Mouse (Mus musculus) hindbrain, embryonic 10.5 days (tissue): ENCODE measurements around the gene Tifa. TPM values are rescaled to one million over a fixed set of nuclear protein-coding genes. Genes with fewer than 3 reads are reported as not detected.

Experiments used
- DNase-seq: peaks from one replicate; pipeline ENCODE4 v3.0.0-alpha.2; 2017; ENCODE audit warnings: low spot score
- H3K27ac ChIP-seq: fragments of 300-500 bp; sonication (generic); 2 replicates; pipeline ENCODE4 v1.5.1; 2016; ENCODE audit warnings: mild to moderate bottlenecking, moderate library complexity
- H3K27me3 ChIP-seq: fragments of 300-500 bp; sonication (generic); 2 replicates; pipeline ENCODE4 v1.6.1; 2016; ENCODE audit warnings: mild to moderate bottlenecking; ENCODE audit not compliant: poor library complexity, insufficient read depth, severe bottlenecking
- H3K36me3 ChIP-seq: fragments of 300-500 bp; sonication (generic); 2 replicates; pipeline ENCODE4 v1.6.1; 2016; ENCODE audit warnings: mild to moderate bottlenecking, moderate library complexity
- H3K4me1 ChIP-seq: fragments of 300-500 bp; sonication (generic); replicated peaks from 2 replicates; pipeline ENCODE4 v1.6.1; 2016; ENCODE audit warnings: mild to moderate bottlenecking
- H3K4me3 ChIP-seq: fragments of 300-500 bp; sonication (generic); 2 replicates; pipeline ENCODE4 v1.5.1; 2016; ENCODE audit warnings: mild to moderate bottlenecking, moderate library complexity
- H3K9me3 ChIP-seq: fragments of 300-500 bp; sonication (generic); 2 replicates; pipeline ENCODE4 v1.6.1; 2016; ENCODE audit warnings: mild to moderate bottlenecking, moderate library complexity
- WGBS: fragments of 180-500 bp; shearing (Covaris S2); methylation state at CpG from one replicate; pipeline ENCODE4 v1.1.7; 2016; 5-methylcytosine and 5-hydroxymethylcytosine counted together
- polyA plus RNA-seq: library from polyadenylated mRNA; unstranded; fragments of >200 nt; fragmentation: Nextera tagmentation; extraction: Ambion mirVana; gene quantifications from 2 replicates; pipeline ENCODE4 v1.2.1, GENCODE M21; 2016

Tifa gene
- polyA plus RNA-seq, 1 experiment from 2014 or later, result 2.0 TPM

GRCm38 (mm10) chr3:127818694-127819663 is 29.4 kb downstream of the Tifa start:
- Histone ChIP-seq H3K4me3 (no peak overlapping the region), H3K9me3 (no peaks in the 10 kb centered on the region), H3K27me3 (no peaks in the 10 kb centered on the region), H3K4me1 (0 out of 2 replicates have a peak, but pooled peaks cover 4% of the 10 kb centered on the region), H3K36me3 (peaks cover 58% of the 10 kb centered on the region), H3K27ac (0 out of 2 replicates have a peak overlapping the region, but pooled peaks have one; percentile 12)
- DNase-seq, result no peak
- 85% methylated on average over 11 of the region's 11 CpGs for WGBS

- H3K27ac ChIP-seq, result no peak overlapping the region
- no peaks in the 10 kb centered on the region for H3K9me3 ChIP-seq
- WGBS, result 88% methylated on average over 1 of the region's 1 CpGs
- DNase-seq, result no peak
- H3K27me3 ChIP-seq, result no peaks in the 10 kb centered on the region
- no peak overlapping the region for H3K4me3 ChIP-seq
- H3K4me1 ChIP-seq, result 0 out of 2 replicates have a peak, but pooled peaks cover 4% of the 10 kb centered on the region
- H3K36me3 ChIP-seq, result peaks cover 53% of the 10 kb centered on the region
These were observed 30.8 kb downstream of the Tifa start for GRCm38 (mm10) chr3:127820400-127820799.

DNA sequence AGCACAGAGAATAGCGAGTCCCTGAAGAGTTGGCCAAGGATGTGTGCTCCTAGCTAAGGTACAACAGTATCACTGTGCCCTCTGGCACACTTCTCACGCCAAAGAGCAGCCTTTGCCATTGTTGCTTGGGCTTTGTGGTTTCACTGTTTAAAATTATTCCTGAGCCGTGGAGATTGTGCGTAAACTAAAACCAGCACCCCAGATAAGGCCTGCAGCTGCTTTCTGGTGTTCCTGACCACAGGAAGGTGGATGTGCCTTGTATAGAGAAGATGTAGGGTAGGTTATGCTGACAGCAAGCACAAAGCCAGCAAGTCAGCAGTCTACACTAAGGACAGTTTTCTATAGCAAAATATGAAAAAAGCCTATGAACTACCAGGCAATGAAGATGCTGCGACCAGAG is 31.6 kb downstream of the Tifa start:
- DNase-seq, result no peak
- H3K27ac ChIP-seq, result no peak overlapping the region
- H3K9me3 ChIP-seq, result no peaks in the 10 kb centered on the region
- WGBS, result 90% methylated on average over 5 of the region's 5 CpGs
- no peaks in the 10 kb centered on the region for H3K27me3 ChIP-seq
- peaks cover 50% of the 10 kb centered on the region for H3K36me3 ChIP-seq
- no peak overlapping the region for H3K4me3 ChIP-seq
- H3K4me1 ChIP-seq, result 0 out of 2 replicates have a peak, but pooled peaks cover 4% of the 10 kb centered on the region

DNA sequence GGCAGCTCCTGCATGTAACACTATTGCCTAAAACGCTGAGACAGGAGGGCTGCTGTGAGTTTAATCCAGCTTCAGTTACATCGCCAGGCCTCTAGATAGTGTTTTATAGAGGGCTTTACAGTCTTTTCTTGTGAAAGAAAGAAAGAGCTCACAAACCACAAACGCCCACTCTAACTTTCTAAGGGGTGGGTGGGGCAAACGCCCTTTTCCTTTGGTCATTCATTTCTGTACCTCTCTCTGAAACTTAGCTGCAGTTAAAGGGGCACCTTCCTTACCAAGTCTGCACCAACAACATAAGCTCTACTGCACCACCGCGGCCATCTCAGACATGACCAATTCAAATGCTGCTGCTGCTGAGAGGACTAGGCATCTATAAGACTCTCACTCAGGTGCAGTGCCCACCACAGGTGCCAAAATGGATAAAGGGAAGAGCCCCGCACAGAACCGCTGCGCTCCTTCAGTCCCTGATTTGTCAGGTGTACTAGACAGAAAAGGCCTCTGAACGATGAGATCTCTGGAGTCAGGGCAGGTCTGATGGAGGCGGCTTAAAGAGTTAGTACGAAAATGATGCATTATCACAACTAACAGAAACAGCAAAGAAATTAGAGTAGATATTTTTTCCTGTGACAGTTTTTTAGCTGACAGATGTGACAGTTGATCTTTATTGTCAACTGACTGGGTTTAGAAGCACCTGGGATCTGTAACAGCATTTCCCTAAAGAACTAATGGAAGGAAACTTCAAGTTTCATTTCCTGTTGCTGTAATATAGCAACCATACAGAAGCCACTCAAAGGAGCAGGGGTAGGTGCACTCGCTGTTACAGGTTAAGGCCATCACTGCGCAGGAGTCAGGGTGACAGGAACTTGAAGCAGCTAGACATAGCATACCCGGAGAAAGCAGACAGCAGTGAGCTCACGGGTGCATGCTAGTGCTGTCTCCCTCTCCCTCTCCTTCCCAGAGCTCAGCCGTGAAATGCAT is 34.6 kb downstream of the Tifa start:
- peaks cover 11% of the 10 kb centered on the region for H3K4me1 ChIP-seq
- WGBS, result 85% methylated on average over 17 of the region's 17 CpGs
- no peak overlapping the region for H3K4me3 ChIP-seq
- peaks cover 27% of the 10 kb centered on the region for H3K36me3 ChIP-seq
- no peak overlapping the region for H3K27ac ChIP-seq
- no peaks in the 10 kb centered on the region for H3K9me3 ChIP-seq
- H3K27me3 ChIP-seq, result no peaks in the 10 kb centered on the region
- DNase-seq, result no peak

- peaks cover 11% of the 10 kb centered on the region for H3K4me1 ChIP-seq
- no peaks in the 10 kb centered on the region for H3K9me3 ChIP-seq
- no peaks in the 10 kb centered on the region for H3K27me3 ChIP-seq
- 0 out of 2 replicates have a peak overlapping the region, but pooled peaks have one; percentile 53 for H3K27ac ChIP-seq
- WGBS, result 88% methylated on average over 7 of the region's 7 CpGs
- peaks cover 19% of the 10 kb centered on the region for H3K36me3 ChIP-seq
- DNase-seq, result no peak
- H3K4me3 ChIP-seq, result no peak overlapping the region
These were observed 36.9 kb downstream of the Tifa start for GRCm38 (mm10) chr3:127826503-127826902.

DNA sequence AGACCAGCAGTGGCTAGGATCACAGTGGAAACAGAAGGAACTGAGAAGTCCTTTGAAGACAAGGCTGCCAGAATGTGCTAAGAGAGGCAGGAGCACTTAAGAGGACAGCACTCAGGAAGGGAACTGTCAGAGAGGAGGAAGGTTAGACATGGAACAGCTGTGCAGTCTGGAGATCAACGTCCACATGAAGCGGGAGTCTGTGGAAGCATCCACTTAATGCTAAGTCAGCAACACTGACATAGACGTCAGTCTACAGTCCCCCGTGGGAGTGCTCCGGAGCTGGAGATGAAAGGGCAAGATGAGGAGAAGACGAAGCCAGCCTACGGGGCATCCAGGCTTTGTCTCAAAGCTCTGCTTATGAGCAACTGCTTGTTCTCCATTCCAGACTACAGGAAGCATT is 37.5 kb downstream of the Tifa start:
- DNase-seq, result no peak
- H3K4me1 ChIP-seq, result peaks cover 11% of the 10 kb centered on the region
- peak overlapping the region; percentile 47; the same call in 1 of the 2 replicates for H3K27ac ChIP-seq
- peaks cover 13% of the 10 kb centered on the region for H3K36me3 ChIP-seq
- no peaks in the 10 kb centered on the region for H3K27me3 ChIP-seq
- H3K4me3 ChIP-seq, result no peak overlapping the region
- no peaks in the 10 kb centered on the region for H3K9me3 ChIP-seq
- WGBS, result 51% methylated on average over 7 of the region's 7 CpGs

DNA sequence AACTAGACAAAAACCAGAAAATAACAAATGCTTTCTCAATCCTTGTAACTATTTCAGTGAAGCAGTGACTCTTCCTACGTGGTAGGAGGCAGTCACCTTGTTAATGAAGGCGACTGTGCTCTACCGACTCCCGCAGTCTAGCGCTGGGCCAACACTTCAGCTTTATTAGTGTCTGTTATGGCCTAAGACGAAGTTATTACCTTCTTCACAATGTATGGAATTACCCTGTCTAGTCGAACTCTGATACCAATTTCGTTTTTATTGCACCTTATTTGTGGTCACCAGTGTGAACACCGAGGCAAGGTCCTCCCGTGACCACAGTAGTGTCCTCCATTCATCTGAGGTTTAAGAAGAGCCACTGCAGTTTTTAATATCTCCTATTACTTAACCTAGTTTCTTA is 40.6 kb downstream of the Tifa start:
- no peak for DNase-seq
- Histone ChIP-seq H3K27me3 (no peaks in the 10 kb centered on the region), H3K4me3 (no peak overlapping the region), H3K36me3 (peaks cover 18% of the 10 kb centered on the region), H3K9me3 (no peaks in the 10 kb centered on the region), H3K27ac (no peak overlapping the region), H3K4me1 (peaks cover 12% of the 10 kb centered on the region)
- WGBS, result 93% methylated on average over 10 of the region's 10 CpGs

GRCm38 (mm10) chr3:127831079-127831478 is 41.5 kb downstream of the Tifa start:
- Histone ChIP-seq H3K27ac (no peak overlapping the region), H3K4me1 (peaks cover 21% of the 10 kb centered on the region), H3K9me3 (no peaks in the 10 kb centered on the region), H3K4me3 (no peak overlapping the region), H3K27me3 (no peaks in the 10 kb centered on the region), H3K36me3 (peaks cover 18% of the 10 kb centered on the region)
- no peak for DNase-seq
- 69% methylated on average over 6 of the region's 6 CpGs for WGBS

DNA sequence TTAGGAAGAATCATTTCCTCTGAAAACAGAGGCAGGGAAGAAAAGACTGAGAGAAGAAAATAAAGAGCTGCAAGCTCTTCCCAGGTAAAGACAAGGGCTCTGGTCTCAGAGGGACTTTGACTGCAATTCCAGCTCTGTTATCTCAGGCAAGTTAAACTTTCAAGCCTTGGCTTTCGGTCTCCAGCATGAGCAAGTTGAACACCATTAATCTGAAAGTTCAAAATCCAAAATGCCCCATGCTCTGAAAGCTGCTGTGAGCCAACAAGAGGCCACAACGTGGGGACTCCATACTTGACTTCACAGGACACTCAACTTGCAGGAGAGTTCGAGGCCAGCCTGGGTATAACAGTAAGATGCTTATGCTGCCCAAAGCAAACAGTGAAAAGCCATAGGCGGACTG is 44.4 kb downstream of the Tifa start:
- Histone ChIP-seq H3K4me3 (no peak overlapping the region), H3K27me3 (no peaks in the 10 kb centered on the region), H3K9me3 (no peaks in the 10 kb centered on the region), H3K36me3 (peaks cover 18% of the 10 kb centered on the region), H3K4me1 (peaks cover 27% of the 10 kb centered on the region), H3K27ac (no peak overlapping the region)
- no peak for DNase-seq
- WGBS, result 87% methylated on average over 4 of the region's 4 CpGs

- peaks cover 17% of the 10 kb centered on the region for H3K36me3 ChIP-seq
- H3K27ac ChIP-seq, result no peak overlapping the region
- no peak overlapping the region for H3K4me3 ChIP-seq
- peaks cover 27% of the 10 kb centered on the region for H3K4me1 ChIP-seq
- no peaks in the 10 kb centered on the region for H3K9me3 ChIP-seq
- WGBS, result 91% methylated on average over 6 of the region's 6 CpGs
- DNase-seq, result no peak
- no peaks in the 10 kb centered on the region for H3K27me3 ChIP-seq
These were observed 46.0 kb downstream of the Tifa start for GRCm38 (mm10) chr3:127835594-127835993.

DNA sequence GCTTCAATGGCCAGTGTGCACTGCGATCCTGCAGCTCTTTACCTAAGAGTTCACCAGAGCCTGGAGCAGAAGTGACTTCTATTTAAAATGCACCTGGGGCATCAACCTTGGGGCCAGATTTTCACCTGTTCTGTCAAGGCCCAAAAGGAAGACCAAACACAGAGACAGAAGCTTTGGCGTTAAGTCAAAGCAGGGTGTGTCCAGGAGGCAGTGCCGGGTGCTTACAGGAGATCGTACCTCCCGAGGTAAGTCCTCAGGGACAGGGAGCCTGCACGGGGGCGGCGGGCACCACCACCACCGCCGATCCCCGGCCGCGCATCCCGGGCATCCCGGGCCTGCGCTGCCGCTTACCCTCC is 47.2 kb downstream of the Tifa start:
- under 1% methylated on average over 17 of the region's 17 CpGs for WGBS
- Histone ChIP-seq H3K27ac (peak overlapping the region; percentile 96), H3K4me1 (peaks cover 27% of the 10 kb centered on the region), H3K9me3 (no peaks in the 10 kb centered on the region), H3K27me3 (no peaks in the 10 kb centered on the region), H3K4me3 (peak overlapping the region; percentile 74), H3K36me3 (peaks cover 8% of the 10 kb centered on the region)
- DNase-seq, result no peak

GRCm38 (mm10) chr3:127837154-127837865 is 47.7 kb downstream of the Tifa start, which contains the start of gene Ap1ar:
Gene Ap1ar, minus strand, starts transcription at chr3:127837523.
- 0 out of 2 replicates have a peak, but pooled peaks cover under 1% of the 10 kb centered on the region for H3K27me3 ChIP-seq
- WGBS, result under 1% methylated on average over 89 of the region's 89 CpGs
- H3K9me3 ChIP-seq, result no peaks in the 10 kb centered on the region
- H3K4me1 ChIP-seq, result peaks cover 27% of the 10 kb centered on the region
- peak within 1 kb of the TSS; percentile 74 for H3K4me3 ChIP-seq
- peaks cover 8% of the 10 kb centered on the region for H3K36me3 ChIP-seq
- peak; percentile 97 for DNase-seq
- peak within 1 kb of the TSS; percentile 96 for H3K27ac ChIP-seq
